16 mouse cellular contexts compared by ENCODE assay signal in genomic region chr2:17887699-17888098, GRCm38 (mm10).
DNase-seq lines count a peak whose midpoint lies in the region; ATAC-seq and TF ChIP-seq lines count a peak whose summit lies in the region.
"Had no signal": no experiment of that assay in that cellular context is flagged by ENCODE, and none has a peak within 500 bp of the region (broad histone marks: within the 10 kb centered on the region; RNA-seq: fewer than 3 reads in every experiment).

No protein-coding gene starts in this region.

- 0 out of 2 replicates have a peak, but pooled peaks have one; percentile 42 for TF ChIP-seq EP300 in heart, postnatal 0 days (IDR thresholded peaks at IDR 0.05; ENCODE audit: low read depth)

- ATAC-seq in heart, postnatal 0 days (ENCODE audit: insufficient read depth, low read depth): no peak
- ATAC-seq in lung, embryonic 14.5 days (ENCODE audit: insufficient read depth): no peak
- ATAC-seq: forebrain, embryonic 16.5 days had no signal

- no peak for TF ChIP-seq CTCF in heart, postnatal 0 days (IDR thresholded peaks at IDR 0.05; ENCODE audit: low read depth)
- TF ChIP-seq CTCF in lung, embryonic 14.5 days (IDR thresholded peaks at IDR 0.05; ENCODE audit: low read depth): no peak

- no peak for DNase-seq in heart, postnatal 0 days (ENCODE audit: low spot score)
- DNase-seq in heart, embryonic 10.5 days (ENCODE audit: low spot score): no peak
- DNase-seq in kidney, postnatal 10 days: peak; percentile 17
- no peak for DNase-seq in kidney, postnatal 4 days
- peak; percentile 21 for DNase-seq in lung, embryonic 14.5 days
- DNase-seq in lung, postnatal 10 days: no peak
- DNase-seq: adrenal gland, adult 2 months; adrenal gland, postnatal 25 days; cerebellum, adult 18-20 months; cerebellum, adult 9-11 months; cerebellum, postnatal 36 days; gastrocnemius, postnatal 10 days had no signal

- no peak overlapping the region for H3K4me3 ChIP-seq in heart, postnatal 0 days (ENCODE audit: low read depth, low read length)
- H3K4me3 ChIP-seq in heart, embryonic 10.5 days: no peak overlapping the region
- no peak overlapping the region for H3K4me3 ChIP-seq in lung, embryonic 14.5 days (ENCODE audit: low read depth, low read length)
- H3K4me3 ChIP-seq: embryonic facial prominence, embryonic 13.5 days; forebrain, embryonic 12.5 days; hindbrain, embryonic 15.5 days had no signal

- no peak overlapping the region for H3K9ac ChIP-seq in heart, postnatal 0 days (replicated peaks; ENCODE audit: low read depth, low read length)
- no peak overlapping the region for H3K9ac ChIP-seq in lung, embryonic 14.5 days
- H3K9ac ChIP-seq: embryonic facial prominence, embryonic 13.5 days; forebrain, embryonic 12.5 days; hindbrain, embryonic 15.5 days had no signal

- H3K9me3 ChIP-seq in heart, postnatal 0 days (replicated peaks; ENCODE audit: control insufficient read depth, low read length): no peaks in the 10 kb centered on the region
- H3K9me3 ChIP-seq in heart, embryonic 10.5 days: no peaks in the 10 kb centered on the region
- no peaks in the 10 kb centered on the region for H3K9me3 ChIP-seq in lung, embryonic 14.5 days (ENCODE audit: low read depth, low read length)
- H3K9me3 ChIP-seq: embryonic facial prominence, embryonic 13.5 days; forebrain, embryonic 12.5 days; hindbrain, embryonic 15.5 days had no signal

- H3K27ac ChIP-seq in heart, postnatal 0 days (ENCODE audit: low read depth): no peak overlapping the region
- H3K27ac ChIP-seq in heart, embryonic 10.5 days: no peak overlapping the region
- no peak overlapping the region for H3K27ac ChIP-seq in lung, embryonic 14.5 days (ENCODE audit: low read depth)
- H3K27ac ChIP-seq: embryonic facial prominence, embryonic 13.5 days; forebrain, embryonic 12.5 days; hindbrain, embryonic 15.5 days had no signal

- H3K36me3 ChIP-seq in heart, postnatal 0 days (replicated peaks; ENCODE audit: control insufficient read depth, insufficient read depth, low read length): no peaks in the 10 kb centered on the region
- H3K36me3 ChIP-seq in heart, embryonic 10.5 days: no peaks in the 10 kb centered on the region
- no peaks in the 10 kb centered on the region for H3K36me3 ChIP-seq in lung, embryonic 14.5 days (ENCODE audit: insufficient read depth)
- H3K36me3 ChIP-seq: embryonic facial prominence, embryonic 13.5 days; forebrain, embryonic 12.5 days; hindbrain, embryonic 15.5 days had no signal

- 64% methylated on average over 3 of the region's 3 CpGs for WGBS in heart, postnatal 0 days
- 52% methylated on average over 3 of the region's 3 CpGs for WGBS in heart, embryonic 10.5 days
- WGBS in lung, embryonic 14.5 days: 64% methylated on average over 3 of the region's 3 CpGs

- no peaks in the 10 kb centered on the region for H3K27me3 ChIP-seq in heart, postnatal 0 days (ENCODE audit: control insufficient read depth, insufficient read depth, low read length)
- no peaks in the 10 kb centered on the region for H3K27me3 ChIP-seq in heart, embryonic 10.5 days (ENCODE audit: insufficient read depth, poor library complexity, severe bottlenecking)
- no peaks in the 10 kb centered on the region for H3K27me3 ChIP-seq in lung, embryonic 14.5 days (ENCODE audit: insufficient read depth, low read length)
- H3K27me3 ChIP-seq: embryonic facial prominence, embryonic 13.5 days; hindbrain, embryonic 15.5 days had no signal

- no peak overlapping the region for H3K4me2 ChIP-seq in heart, postnatal 0 days (ENCODE audit: low read depth, low read length)
- H3K4me2 ChIP-seq in lung, embryonic 14.5 days: no peak overlapping the region
- H3K4me2 ChIP-seq: embryonic facial prominence, embryonic 13.5 days; forebrain, embryonic 12.5 days; hindbrain, embryonic 15.5 days had no signal

- H3K4me1 ChIP-seq in heart, postnatal 0 days (ENCODE audit: control insufficient read depth, insufficient read depth): no peaks in the 10 kb centered on the region
- no peaks in the 10 kb centered on the region for H3K4me1 ChIP-seq in heart, embryonic 10.5 days
- no peaks in the 10 kb centered on the region for H3K4me1 ChIP-seq in lung, embryonic 14.5 days (ENCODE audit: insufficient read depth)
- H3K4me1 ChIP-seq: embryonic facial prominence, embryonic 13.5 days; hindbrain, embryonic 15.5 days had no signal

Comparison
In these comparisons a context has a peak if more than half of its experiments do, and no peak if none do; other contexts are left out.
1. DNase-seq: peak in kidney, postnatal 10 days (single experiment) and lung, embryonic 14.5 days (single experiment); none in heart, postnatal 0 days (single experiment), heart, embryonic 10.5 days (single experiment), kidney, postnatal 4 days (0 of 2) and lung, postnatal 10 days (single experiment).